Mouse (Mus musculus): ENCODE data around the gene Lrrc75b. TPM values are rescaled to one million over a fixed set of nuclear protein-coding genes. Genes with fewer than 3 reads are reported as not detected.
A peak's percentile ranks its signal among the peaks of the same experiment; 100 is the strongest.

The Lrrc75b gene
- total and polyA plus RNA-seq, 3 experiments: not detected

GRCm38 (mm10) chr10:75570981-75571657, 11.0 kb upstream of the Lrrc75b start:
- Histone ChIP-seq H3K4me3 (ENCODE audit: control insufficient read depth in 1 of 2, insufficient read depth in 1 of 2, low read depth in 2 of 2, low read length in 2 of 2) (no peak overlapping the region), H3K36me3 (ENCODE audit: control insufficient read depth in 1 of 2, insufficient read depth in 2 of 2, low read length in 2 of 2) (peaks cover 0 to 14% of the 10 kb centered on the region in 2 experiments; a peak in 2 of 4 replicates), H3K9me3 (replicated peaks; ENCODE audit: insufficient read depth, low read length) (no peaks in the 10 kb centered on the region), H3K27me3 (ENCODE audit: control insufficient read depth in 1 of 2, insufficient read depth in 2 of 2, low read length in 2 of 2) (peaks cover 0 to 2% of the 10 kb centered on the region in 2 experiments; a peak in 1 of 4 replicates), H3K79me2 (ENCODE audit: control insufficient read depth, insufficient read depth, low read length, poor library complexity) (no peaks in the 10 kb centered on the region), H3K9ac (ENCODE audit: control insufficient read depth, low read depth, low read length, poor library complexity, severe bottlenecking) (no peak overlapping the region), H3K27ac (ENCODE audit: control insufficient read depth, low read depth, low read length) (no peak overlapping the region), H3K4me1 (ENCODE audit: control insufficient read depth in 1 of 2, insufficient read depth in 2 of 2, low read length in 2 of 2) (peaks cover 0 to 19% of the 10 kb centered on the region in 2 experiments; a peak in 2 of 4 replicates)
- DNase-seq (ENCODE audit: low read depth, low spot score): no peak
- TF ChIP-seq RAD21 (IDR thresholded peaks at IDR 0.05; ENCODE audit: low read depth, low read length): no peak
- no peak for TF ChIP-seq MAFK (IDR thresholded peaks at IDR 0.05; ENCODE audit: borderline replicate concordance, low read depth, low read length)
- no peak for TF ChIP-seq GATA1 (IDR thresholded peaks at IDR 0.05; ENCODE audit: low read depth, low read length)
- TF ChIP-seq NELFE (IDR thresholded peaks at IDR 0.05; ENCODE audit: low read depth, low read length): no peak
- TF ChIP-seq MAZ (IDR thresholded peaks at IDR 0.05; ENCODE audit: low read depth, low read length): no peak
- TF ChIP-seq HCFC1 (IDR thresholded peaks at IDR 0.05; ENCODE audit: low read depth, low read length): no peak
- no peak for TF ChIP-seq GABPA (IDR thresholded peaks at IDR 0.05; ENCODE audit: low read depth, low read length)
- no peak for TF ChIP-seq MYC (IDR thresholded peaks at IDR 0.05; ENCODE audit: low read depth, low read length)
- no peak for TF ChIP-seq POLR2AphosphoS2 (IDR thresholded peaks at IDR 0.05; ENCODE audit: low read length)
- no peak for TF ChIP-seq SMC3 (IDR thresholded peaks at IDR 0.05; ENCODE audit: low read depth, low read length)
- TF ChIP-seq ZC3H11A (IDR thresholded peaks at IDR 0.05; ENCODE audit: low read depth, low read length): no peak
- TF ChIP-seq ETS1 (IDR thresholded peaks at IDR 0.05; ENCODE audit: low read depth, low read length): no peak
- no peak for TF ChIP-seq MYB (IDR thresholded peaks at IDR 0.05; ENCODE audit: low read depth, low read length)
- TF ChIP-seq JUND (IDR thresholded peaks at IDR 0.05; ENCODE audit: low read depth, low read length): no peak
- TF ChIP-seq MEF2A (IDR thresholded peaks at IDR 0.05; ENCODE audit: extremely low read depth, insufficient replicate concordance, low read depth, low read length, poor library complexity, severe bottlenecking): no peak
- TF ChIP-seq POLR2A (IDR thresholded peaks at IDR 0.05; ENCODE audit: control insufficient read depth in 1 of 2, insufficient read depth in 1 of 2, low read depth in 1 of 2, low read length in 2 of 2, poor library complexity in 1 of 2): no peak
- TF ChIP-seq ZKSCAN1 (IDR thresholded peaks at IDR 0.05; ENCODE audit: low read depth, low read length): no peak
- no peak for TF ChIP-seq TBP (IDR thresholded peaks at IDR 0.05; ENCODE audit: low read depth, low read length)

GRCm38 (mm10) chr10:75568851-75569250, 8.7 kb upstream of the Lrrc75b start:
- Histone ChIP-seq H3K27ac (ENCODE audit: control insufficient read depth, low read depth, low read length) (no peak overlapping the region; the same call in 1 of the 2 replicates), H3K4me1 (ENCODE audit: control insufficient read depth in 1 of 2, insufficient read depth in 2 of 2, low read length in 2 of 2) (peaks cover 7 to 41% of the 10 kb centered on the region in 2 experiments), H3K9ac (ENCODE audit: control insufficient read depth, low read depth, low read length, poor library complexity, severe bottlenecking) (peak overlapping the region; percentile 16; the same call in 1 of the 2 replicates), H3K4me3 (ENCODE audit: control insufficient read depth in 1 of 2, insufficient read depth in 1 of 2, low read depth in 2 of 2, low read length in 2 of 2) (no peak overlapping the region; a peak in 1 of 4 replicates), H3K79me2 (ENCODE audit: control insufficient read depth, insufficient read depth, low read length, poor library complexity) (no peaks in the 10 kb centered on the region), H3K27me3 (ENCODE audit: control insufficient read depth in 1 of 2, insufficient read depth in 2 of 2, low read length in 2 of 2) (peaks cover 0 to 2% of the 10 kb centered on the region in 2 experiments; a peak in 1 of 4 replicates), H3K9me3 (replicated peaks; ENCODE audit: insufficient read depth, low read length) (no peaks in the 10 kb centered on the region), H3K36me3 (ENCODE audit: control insufficient read depth in 1 of 2, insufficient read depth in 2 of 2, low read length in 2 of 2) (peaks cover 0 to 31% of the 10 kb centered on the region in 2 experiments; a peak in 2 of 4 replicates)
- peak; percentile 45 for DNase-seq (ENCODE audit: low read depth, low spot score)
- no peak for TF ChIP-seq TBP (IDR thresholded peaks at IDR 0.05; ENCODE audit: low read depth, low read length)
- TF ChIP-seq GATA1 (IDR thresholded peaks at IDR 0.05; ENCODE audit: low read depth, low read length): peak; percentile 10; the same call in 1 of the 2 replicates
- TF ChIP-seq NRF1 (IDR thresholded peaks at IDR 0.05; ENCODE audit: insufficient read depth, low read depth, low read length, poor library complexity, severe bottlenecking): no peak
